Mouse (Mus musculus) midbrain, embryonic 10.5 days (tissue): Measurements from ENCODE around the gene Cnot1. TPM values are rescaled to one million over a fixed set of nuclear protein-coding genes. Genes with fewer than 3 reads are reported as not detected.

Source experiments
- DNase-seq: peaks from one replicate; pipeline ENCODE4 v3.0.0-alpha.2; 2017; ENCODE audit warnings: low spot score
- H3K27ac ChIP-seq: fragments of 300-500 bp; sonication (generic); replicated peaks from 2 replicates; pipeline ENCODE4 v1.5.1; 2016; ENCODE audit warnings: mild to moderate bottlenecking
- H3K27me3 ChIP-seq: fragments of 300-500 bp; sonication (generic); 2 replicates; pipeline ENCODE4 v1.6.1; 2016; ENCODE audit warnings: low read depth, mild to moderate bottlenecking; ENCODE audit not compliant: poor library complexity, severe bottlenecking
- H3K36me3 ChIP-seq: fragments of 300-500 bp; sonication (generic); 2 replicates; pipeline ENCODE4 v1.6.1; 2016; ENCODE audit warnings: mild to moderate bottlenecking, moderate library complexity
- H3K4me1 ChIP-seq: fragments of 300-500 bp; sonication (generic); 2 replicates; pipeline ENCODE4 v1.6.1; 2016
- H3K4me3 ChIP-seq: fragments of 300-500 bp; sonication (generic); 2 replicates; pipeline ENCODE4 v1.5.1; 2016; ENCODE audit warnings: mild to moderate bottlenecking, moderate library complexity
- H3K9me3 ChIP-seq: fragments of 300-500 bp; sonication (generic); replicated peaks from 2 replicates; pipeline ENCODE4 v1.6.1; 2016; ENCODE audit warnings: mild to moderate bottlenecking
- WGBS: fragments of 180-500 bp; shearing (Covaris S2); methylation state at CpG from one replicate; pipeline ENCODE4 v1.1.7; 2016; 5-methylcytosine and 5-hydroxymethylcytosine counted together
- polyA plus RNA-seq: library from polyadenylated mRNA; unstranded; fragments of >200 nt; fragmentation: Nextera tagmentation; extraction: Ambion mirVana; gene quantifications from 2 replicates; pipeline ENCODE4 v1.2.1, GENCODE M21; 2016

The Cnot1 gene
- polyA plus RNA-seq, 1 experiment from 2014 or later = 93.7 TPM

- peak; percentile 75 for DNase-seq
- Histone ChIP-seq H3K27me3 (no peaks in the 10 kb centered on the region), H3K27ac (no peak overlapping the region), H3K4me3 (no peak overlapping the region), H3K36me3 (peaks cover 17% of the 10 kb centered on the region), H3K4me1 (peaks cover 23% of the 10 kb centered on the region), H3K9me3 (no peaks in the 10 kb centered on the region)
- WGBS = 77% methylated on average over 19 of the region's 19 CpGs
Measured at GRCm38 (mm10) chr8:95713100-95714010, 93.9 kb downstream of the Cnot1 start.

GRCm38 (mm10) chr8:95712395-95712794 is 94.9 kb downstream of the Cnot1 start:
- peaks cover 8% of the 10 kb centered on the region; the same call in 1 of the 2 replicates for H3K36me3 ChIP-seq
- no peak overlapping the region for H3K27ac ChIP-seq
- 91% methylated on average over 9 of the region's 9 CpGs for WGBS
- no peaks in the 10 kb centered on the region for H3K9me3 ChIP-seq
- no peaks in the 10 kb centered on the region for H3K27me3 ChIP-seq
- H3K4me1 ChIP-seq = peaks cover 23% of the 10 kb centered on the region
- no peak for DNase-seq
- H3K4me3 ChIP-seq = no peak overlapping the region

- Histone ChIP-seq H3K27me3 (no peaks in the 10 kb centered on the region), H3K36me3 (peaks cover 7% of the 10 kb centered on the region), H3K4me3 (no peak overlapping the region), H3K4me1 (peaks cover 10% of the 10 kb centered on the region), H3K9me3 (no peaks in the 10 kb centered on the region), H3K27ac (no peak overlapping the region; the same call in 1 of the 2 replicates)
- 73% methylated on average over 3 of the region's 3 CpGs for WGBS
- DNase-seq = no peak
Measured at GRCm38 (mm10) chr8:95711029-95711428, 96.2 kb downstream of the Cnot1 start.

- Histone ChIP-seq H3K4me3 (no peak overlapping the region), H3K36me3 (peaks cover 7% of the 10 kb centered on the region), H3K27ac (no peak overlapping the region), H3K27me3 (no peaks in the 10 kb centered on the region), H3K9me3 (no peaks in the 10 kb centered on the region), H3K4me1 (peaks cover under 1% of the 10 kb centered on the region)
- DNase-seq = no peak
- 83% methylated on average over 7 of the region's 7 CpGs for WGBS
Measured at GRCm38 (mm10) chr8:95709579-95709978, 97.7 kb downstream of the Cnot1 start.

- no peaks in the 10 kb centered on the region for H3K9me3 ChIP-seq
- H3K27me3 ChIP-seq = peaks cover 15% of the 10 kb centered on the region
- 93% methylated on average over 3 of the region's 3 CpGs for WGBS
- no peak for DNase-seq
- peak overlapping the region; percentile 79; the same call in 1 of the 2 replicates for H3K4me3 ChIP-seq
- H3K4me1 ChIP-seq = peaks cover 32% of the 10 kb centered on the region
- no peak overlapping the region for H3K27ac ChIP-seq
- peaks cover 3% of the 10 kb centered on the region for H3K36me3 ChIP-seq
Measured at GRCm38 (mm10) chr8:95704538-95704937, 102.7 kb downstream of the Cnot1 start.

GRCm38 (mm10) chr8:95703461-95704260 is 103.6 kb downstream of the Cnot1 start:
- Histone ChIP-seq H3K27me3 (peaks cover 15% of the 10 kb centered on the region), H3K4me1 (peaks cover 32% of the 10 kb centered on the region), H3K36me3 (peaks cover 3% of the 10 kb centered on the region), H3K4me3 (peak overlapping the region; percentile 79), H3K27ac (peak overlapping the region; percentile 80), H3K9me3 (no peaks in the 10 kb centered on the region)
- peak; percentile 77 for DNase-seq
- 3% methylated on average over 15 of the region's 15 CpGs for WGBS

- 4% methylated on average over 34 of the region's 34 CpGs for WGBS
- Histone ChIP-seq H3K27ac (peak overlapping the region; percentile 80), H3K27me3 (peaks cover 20% of the 10 kb centered on the region), H3K36me3 (peaks cover 3% of the 10 kb centered on the region), H3K4me3 (peak overlapping the region; percentile 79), H3K9me3 (no peaks in the 10 kb centered on the region), H3K4me1 (peaks cover 32% of the 10 kb centered on the region)
- DNase-seq = peak; percentile 91
Measured at GRCm38 (mm10) chr8:95702480-95703446, 104.5 kb downstream of the Cnot1 start.

- peaks cover 3% of the 10 kb centered on the region for H3K36me3 ChIP-seq
- peaks cover 29% of the 10 kb centered on the region for H3K27me3 ChIP-seq
- H3K27ac ChIP-seq = no peak overlapping the region
- WGBS = 79% methylated on average over 4 of the region's 4 CpGs
- peaks cover 35% of the 10 kb centered on the region for H3K4me1 ChIP-seq
- no peaks in the 10 kb centered on the region for H3K9me3 ChIP-seq
- no peak overlapping the region for H3K4me3 ChIP-seq
- DNase-seq = no peak
Measured at GRCm38 (mm10) chr8:95701809-95702208, 105.5 kb downstream of the Cnot1 start.

GRCm38 (mm10) chr8:95700282-95700681 is 107.0 kb downstream of the Cnot1 start:
- H3K9me3 ChIP-seq = no peaks in the 10 kb centered on the region
- no peaks in the 10 kb centered on the region for H3K36me3 ChIP-seq
- no peak overlapping the region for H3K27ac ChIP-seq
- peaks cover 44% of the 10 kb centered on the region for H3K27me3 ChIP-seq
- WGBS = 72% methylated on average over 9 of the region's 9 CpGs
- no peak for DNase-seq
- no peak overlapping the region for H3K4me3 ChIP-seq
- H3K4me1 ChIP-seq = peaks cover 39% of the 10 kb centered on the region

GRCm38 (mm10) chr8:95698179-95698578 is 109.1 kb downstream of the Cnot1 start:
- H3K36me3 ChIP-seq = no peaks in the 10 kb centered on the region
- no peak overlapping the region for H3K27ac ChIP-seq
- H3K27me3 ChIP-seq = peaks cover 65% of the 10 kb centered on the region
- no peak for DNase-seq
- no peak overlapping the region for H3K4me3 ChIP-seq
- 42% methylated on average over 6 of the region's 6 CpGs for WGBS
- no peaks in the 10 kb centered on the region for H3K9me3 ChIP-seq
- peaks cover 38% of the 10 kb centered on the region for H3K4me1 ChIP-seq

- Histone ChIP-seq H3K27me3 (peaks cover 63% of the 10 kb centered on the region), H3K4me1 (peaks cover 30% of the 10 kb centered on the region), H3K36me3 (no peaks in the 10 kb centered on the region), H3K4me3 (no peak overlapping the region; the same call in 1 of the 2 replicates), H3K27ac (no peak overlapping the region), H3K9me3 (no peaks in the 10 kb centered on the region)
- 3% methylated on average over 11 of the region's 11 CpGs for WGBS
- peak; percentile 89 for DNase-seq
Measured at GRCm38 (mm10) chr8:95697128-95697527, 110.1 kb downstream of the Cnot1 start.

GRCm38 (mm10) chr8:95696661-95697060 is 110.6 kb downstream of the Cnot1 start:
- WGBS = 65% methylated on average over 8 of the region's 8 CpGs
- DNase-seq = no peak
- no peak overlapping the region for H3K4me3 ChIP-seq
- H3K9me3 ChIP-seq = no peaks in the 10 kb centered on the region
- no peak overlapping the region for H3K27ac ChIP-seq
- peaks cover 59% of the 10 kb centered on the region for H3K27me3 ChIP-seq
- no peaks in the 10 kb centered on the region for H3K36me3 ChIP-seq
- H3K4me1 ChIP-seq = peaks cover 28% of the 10 kb centered on the region
